Mouse (Mus musculus) thymus, adult 2 months (tissue): Measurements from ENCODE around the gene Anapc15-ps.

Experiments
- CTCF ChIP-seq: fragments of 200-500 bp; IDR thresholded peaks from 2 replicates; pipeline ENCODE4 v1.5.1; 2012; ENCODE audit warnings: mild to moderate bottlenecking, control low read depth, low read length, moderate library complexity, borderline replicate concordance; ENCODE audit not compliant: control insufficient read depth, poor library complexity, insufficient read depth; ENCODE audit errors: extremely low read depth
- POLR2A ChIP-seq: fragments of 200-500 bp; IDR thresholded peaks from 2 replicates; pipeline ENCODE4 v1.6.1; 2012; ENCODE audit warnings: mild to moderate bottlenecking, low read length, control low read depth, moderate library complexity; ENCODE audit not compliant: control insufficient read depth, poor library complexity, insufficient read depth; ENCODE audit errors: extremely low read depth

DNA sequence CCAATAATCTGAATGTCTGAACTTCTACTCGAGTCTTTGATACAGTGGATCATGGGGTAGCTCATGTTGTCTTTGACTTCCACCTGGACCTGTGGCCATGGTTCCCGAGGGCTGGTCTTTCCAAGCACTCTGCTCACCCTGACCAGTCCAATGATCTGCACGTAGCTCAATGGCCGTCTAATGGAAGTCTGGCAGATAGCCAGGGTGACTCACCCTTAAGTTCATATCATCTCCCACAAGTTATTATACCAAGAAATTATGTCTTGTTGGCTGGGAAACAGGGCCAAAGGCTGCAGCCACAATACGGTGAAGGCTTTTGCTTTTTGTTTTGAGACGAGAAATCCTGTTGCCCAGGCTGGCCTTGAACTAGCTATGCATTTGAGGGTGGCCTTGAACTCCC lies 45.9 kb downstream of the Anapc15-ps start:
- TF ChIP-seq CTCF: no peak
- TF ChIP-seq POLR2A: no peak
